Mouse (Mus musculus): ENCODE data around the gene Dmwd.

DNA sequence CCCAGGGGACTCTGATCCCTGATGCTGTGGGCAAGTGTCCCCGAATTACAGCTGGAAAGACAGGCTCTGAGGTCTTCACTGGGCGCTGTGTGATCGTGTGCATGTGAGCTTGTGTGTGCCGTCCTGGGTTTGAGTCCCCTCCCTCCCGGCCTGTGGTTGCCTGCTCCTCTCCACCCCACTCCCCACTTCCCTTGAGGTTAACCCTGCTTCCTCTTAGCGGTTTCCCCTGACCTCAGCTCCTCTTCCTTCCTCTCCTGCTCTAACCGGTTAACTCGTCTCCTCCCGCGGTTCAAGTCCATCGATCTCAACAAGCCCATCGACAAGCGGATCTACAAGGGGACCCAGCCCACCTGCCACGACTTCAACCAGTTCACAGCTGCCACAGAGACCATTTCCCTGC lies 1.7 kb downstream of the Dmwd start:
- TF ChIP-seq CTCF (IDR thresholded peaks at IDR 0.05; ENCODE audit: borderline replicate concordance, insufficient read depth, low read depth, low read length) (no peak), POLR2A (IDR thresholded peaks at IDR 0.05; ENCODE audit: borderline replicate concordance, insufficient read depth, low read length) (no peak)

Measured in cerebellum, adult 2 months (tissue).